Mouse (Mus musculus): ENCODE measurements around the gene Cspg5. TPM values are rescaled to one million over a fixed set of nuclear protein-coding genes. Genes with fewer than 3 reads are reported as not detected.

Cspg5 gene
- polyA plus RNA-seq, 1 experiment from 2014 or later, result 3.5 TPM

- Histone ChIP-seq H3K4me3 (ENCODE audit: low read depth, low read length) (no peak overlapping the region), H3K4me1 (replicated peaks; ENCODE audit: control insufficient read depth, insufficient read depth, low read length) (no peaks in the 10 kb centered on the region), H3K27ac (ENCODE audit: low read depth) (no peak overlapping the region), H3K9me3 (ENCODE audit: control insufficient read depth, low read length) (no peaks in the 10 kb centered on the region), H3K27me3 (replicated peaks; ENCODE audit: control insufficient read depth, insufficient read depth, low read length) (no peaks in the 10 kb centered on the region), H3K36me3 (ENCODE audit: control insufficient read depth, insufficient read depth, low read length) (no peaks in the 10 kb centered on the region), H3K4me2 (ENCODE audit: low read length) (no peak overlapping the region), H3K9ac (ENCODE audit: low read length) (no peak overlapping the region)
- ATAC-seq (replicated peaks; ENCODE audit: low FRiP score, low TSS enrichment, low read depth), result no peak
- 68% methylated on average over 8 of the region's 8 CpGs for WGBS
- DNase-seq (ENCODE audit: low spot score), result no peak
These were observed 19.6 kb downstream of the Cspg5 start for GRCm38 (mm10) chr9:110263181-110263580.

- H3K27me3 ChIP-seq (replicated peaks; ENCODE audit: control insufficient read depth, insufficient read depth, low read length), result no peaks in the 10 kb centered on the region
- no peak overlapping the region for H3K27ac ChIP-seq (ENCODE audit: low read depth)
- H3K9me3 ChIP-seq (ENCODE audit: control insufficient read depth, low read length), result no peaks in the 10 kb centered on the region
- H3K4me3 ChIP-seq (ENCODE audit: low read depth, low read length), result no peak overlapping the region
- DNase-seq (ENCODE audit: low spot score), result no peak
- no peak overlapping the region for H3K9ac ChIP-seq (ENCODE audit: low read length)
- no peaks in the 10 kb centered on the region for H3K36me3 ChIP-seq (ENCODE audit: control insufficient read depth, insufficient read depth, low read length)
- H3K4me1 ChIP-seq (replicated peaks; ENCODE audit: control insufficient read depth, insufficient read depth, low read length), result no peaks in the 10 kb centered on the region
- H3K4me2 ChIP-seq (ENCODE audit: low read length), result no peak overlapping the region
- 73% methylated on average over 9 of the region's 9 CpGs for WGBS
- ATAC-seq (replicated peaks; ENCODE audit: low FRiP score, low TSS enrichment, low read depth), result no peak
These were observed 21.4 kb downstream of the Cspg5 start for GRCm38 (mm10) chr9:110264991-110265390.

- H3K9ac ChIP-seq (ENCODE audit: low read length), result no peak overlapping the region
- no peak overlapping the region for H3K27ac ChIP-seq (ENCODE audit: low read depth)
These were observed 24.8 kb downstream of the Cspg5 start for GRCm38 (mm10) chr9:110268416-110268815.

GRCm38 (mm10) chr9:110272330-110272729 is 28.7 kb downstream of the Cspg5 start:
- DNase-seq (ENCODE audit: low spot score) (no peak), ATAC-seq (replicated peaks; ENCODE audit: low FRiP score, low TSS enrichment, low read depth) (no peak)
- Histone ChIP-seq H3K4me3 (ENCODE audit: low read depth, low read length) (no peak overlapping the region), H3K9me3 (ENCODE audit: control insufficient read depth, low read length) (no peaks in the 10 kb centered on the region), H3K27me3 (replicated peaks; ENCODE audit: control insufficient read depth, insufficient read depth, low read length) (no peaks in the 10 kb centered on the region), H3K27ac (ENCODE audit: low read depth) (no peak overlapping the region), H3K36me3 (ENCODE audit: control insufficient read depth, insufficient read depth, low read length) (no peaks in the 10 kb centered on the region), H3K4me2 (ENCODE audit: low read length) (no peak overlapping the region), H3K9ac (ENCODE audit: low read length) (no peak overlapping the region), H3K4me1 (replicated peaks; ENCODE audit: control insufficient read depth, insufficient read depth, low read length) (no peaks in the 10 kb centered on the region)
- WGBS, result 87% methylated on average over 3 of the region's 3 CpGs

More at GRCm38 (mm10) chr9:110268416-110268815, 24.8 kb downstream of the Cspg5 start:
- DNase-seq (ENCODE audit: low spot score) (no peak), ATAC-seq (replicated peaks; ENCODE audit: low FRiP score, low TSS enrichment, low read depth) (no peak)
- WGBS, result 94% methylated on average over 10 of the region's 10 CpGs
- Histone ChIP-seq H3K9me3 (ENCODE audit: control insufficient read depth, low read length) (no peaks in the 10 kb centered on the region), H3K27me3 (replicated peaks; ENCODE audit: control insufficient read depth, insufficient read depth, low read length) (no peaks in the 10 kb centered on the region), H3K4me2 (ENCODE audit: low read length) (no peak overlapping the region), H3K36me3 (ENCODE audit: control insufficient read depth, insufficient read depth, low read length) (no peaks in the 10 kb centered on the region), H3K4me1 (replicated peaks; ENCODE audit: control insufficient read depth, insufficient read depth, low read length) (no peaks in the 10 kb centered on the region), H3K4me3 (ENCODE audit: low read depth, low read length) (no peak overlapping the region)

- Histone ChIP-seq H3K4me3 (ENCODE audit: low read depth, low read length) (no peak overlapping the region), H3K36me3 (ENCODE audit: control insufficient read depth, insufficient read depth, low read length) (no peaks in the 10 kb centered on the region), H3K9ac (ENCODE audit: low read length) (no peak overlapping the region), H3K27ac (ENCODE audit: low read depth) (no peak overlapping the region), H3K27me3 (replicated peaks; ENCODE audit: control insufficient read depth, insufficient read depth, low read length) (no peaks in the 10 kb centered on the region), H3K4me1 (replicated peaks; ENCODE audit: control insufficient read depth, insufficient read depth, low read length) (no peaks in the 10 kb centered on the region), H3K9me3 (ENCODE audit: control insufficient read depth, low read length) (no peaks in the 10 kb centered on the region), H3K4me2 (ENCODE audit: low read length) (no peak overlapping the region)
- DNase-seq (ENCODE audit: low spot score) (no peak), ATAC-seq (replicated peaks; ENCODE audit: low FRiP score, low TSS enrichment, low read depth) (no peak)
- WGBS, result 71% methylated on average over 4 of the region's 4 CpGs
These were observed 29.9 kb downstream of the Cspg5 start for GRCm38 (mm10) chr9:110273507-110273906.

GRCm38 (mm10) chr9:110275882-110276281 is 32.3 kb downstream of the Cspg5 start:
- Histone ChIP-seq H3K4me1 (replicated peaks; ENCODE audit: control insufficient read depth, insufficient read depth, low read length) (no peaks in the 10 kb centered on the region), H3K36me3 (ENCODE audit: control insufficient read depth, insufficient read depth, low read length) (no peaks in the 10 kb centered on the region), H3K4me3 (ENCODE audit: low read depth, low read length) (no peak overlapping the region), H3K9me3 (ENCODE audit: control insufficient read depth, low read length) (no peaks in the 10 kb centered on the region), H3K27me3 (replicated peaks; ENCODE audit: control insufficient read depth, insufficient read depth, low read length) (no peaks in the 10 kb centered on the region), H3K27ac (ENCODE audit: low read depth) (no peak overlapping the region), H3K4me2 (ENCODE audit: low read length) (no peak overlapping the region), H3K9ac (ENCODE audit: low read length) (no peak overlapping the region)
- no peak for DNase-seq (ENCODE audit: low spot score)
- WGBS, result 67% methylated on average over 5 of the region's 5 CpGs
- ATAC-seq (replicated peaks; ENCODE audit: low FRiP score, low TSS enrichment, low read depth), result no peak

- ATAC-seq (replicated peaks; ENCODE audit: low FRiP score, low TSS enrichment, low read depth) (no peak), DNase-seq (ENCODE audit: low spot score) (no peak)
- Histone ChIP-seq H3K9ac (ENCODE audit: low read length) (no peak overlapping the region), H3K9me3 (ENCODE audit: control insufficient read depth, low read length) (no peaks in the 10 kb centered on the region), H3K36me3 (ENCODE audit: control insufficient read depth, insufficient read depth, low read length) (no peaks in the 10 kb centered on the region), H3K4me3 (ENCODE audit: low read depth, low read length) (no peak overlapping the region), H3K4me1 (replicated peaks; ENCODE audit: control insufficient read depth, insufficient read depth, low read length) (no peaks in the 10 kb centered on the region), H3K27me3 (replicated peaks; ENCODE audit: control insufficient read depth, insufficient read depth, low read length) (no peaks in the 10 kb centered on the region), H3K27ac (ENCODE audit: low read depth) (no peak overlapping the region), H3K4me2 (ENCODE audit: low read length) (no peak overlapping the region)
- WGBS, result 47% methylated on average over 8 of the region's 8 CpGs
These were observed 33.9 kb downstream of the Cspg5 start for GRCm38 (mm10) chr9:110277431-110277881.

GRCm38 (mm10) chr9:110284075-110284697 is 40.6 kb downstream of the Cspg5 start:
- WGBS, result 88% methylated on average over 8 of the region's 10 CpGs
- no peaks in the 10 kb centered on the region for H3K4me1 ChIP-seq (replicated peaks; ENCODE audit: control insufficient read depth, insufficient read depth, low read length)
- no peak for ATAC-seq (replicated peaks; ENCODE audit: low FRiP score, low TSS enrichment, low read depth)

GRCm38 (mm10) chr9:110287321-110287924 is 43.8 kb downstream of the Cspg5 start:
- Histone ChIP-seq H3K36me3 (ENCODE audit: control insufficient read depth, insufficient read depth, low read length) (no peaks in the 10 kb centered on the region), H3K27me3 (replicated peaks; ENCODE audit: control insufficient read depth, insufficient read depth, low read length) (no peaks in the 10 kb centered on the region), H3K27ac (ENCODE audit: low read depth) (no peak overlapping the region), H3K9ac (ENCODE audit: low read length) (no peak overlapping the region), H3K4me2 (ENCODE audit: low read length) (no peak overlapping the region), H3K9me3 (ENCODE audit: control insufficient read depth, low read length) (no peaks in the 10 kb centered on the region), H3K4me3 (ENCODE audit: low read depth, low read length) (no peak overlapping the region), H3K4me1 (replicated peaks; ENCODE audit: control insufficient read depth, insufficient read depth, low read length) (no peaks in the 10 kb centered on the region)
- 76% methylated on average over 7 of the region's 7 CpGs for WGBS
- DNase-seq (ENCODE audit: low spot score) (no peak), ATAC-seq (replicated peaks; ENCODE audit: low FRiP score, low TSS enrichment, low read depth) (no peak)

More at GRCm38 (mm10) chr9:110284075-110284697, 40.6 kb downstream of the Cspg5 start:
- H3K36me3 ChIP-seq (ENCODE audit: control insufficient read depth, insufficient read depth, low read length), result no peaks in the 10 kb centered on the region
- H3K9ac ChIP-seq (ENCODE audit: low read length), result no peak overlapping the region
- no peak overlapping the region for H3K4me3 ChIP-seq (ENCODE audit: low read depth, low read length)
- no peak overlapping the region for H3K4me2 ChIP-seq (ENCODE audit: low read length)
- H3K9me3 ChIP-seq (ENCODE audit: control insufficient read depth, low read length), result no peaks in the 10 kb centered on the region
- DNase-seq (ENCODE audit: low spot score), result no peak
- no peaks in the 10 kb centered on the region for H3K27me3 ChIP-seq (replicated peaks; ENCODE audit: control insufficient read depth, insufficient read depth, low read length)
- no peak overlapping the region for H3K27ac ChIP-seq (ENCODE audit: low read depth)
